Mouse (Mus musculus) skeletal muscle tissue, adult 2 months (tissue): ENCODE measurements around the gene Fam234b.

Experiments used
- DNase-seq: peaks from one replicate; pipeline ENCODE4 v3.0.0-alpha.2; 2012; ENCODE audit warnings: low read depth, low spot score

Gene Fam234b

DNA sequence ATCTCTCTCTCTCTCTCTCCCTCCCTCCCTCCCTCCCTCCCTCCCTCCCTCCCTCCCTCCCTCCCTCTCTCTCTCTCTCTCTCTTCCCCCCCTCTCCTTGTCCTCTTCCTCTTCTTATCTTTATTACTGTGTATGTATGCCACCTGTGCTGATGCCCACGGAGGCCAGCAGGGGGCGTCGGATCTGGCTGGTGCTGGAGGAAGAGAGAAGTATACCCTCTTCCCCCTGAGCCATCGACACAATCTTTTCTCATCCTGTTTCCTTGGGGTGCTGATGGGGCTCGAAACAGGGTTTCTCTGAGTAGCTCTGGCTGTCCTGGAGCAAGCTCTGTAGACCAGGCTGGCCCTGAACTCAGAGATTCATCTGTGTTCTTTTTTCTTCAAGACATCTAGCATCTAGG lies 14.9 kb upstream of the Fam234b start:
- DNase-seq, result no peak

DNA sequence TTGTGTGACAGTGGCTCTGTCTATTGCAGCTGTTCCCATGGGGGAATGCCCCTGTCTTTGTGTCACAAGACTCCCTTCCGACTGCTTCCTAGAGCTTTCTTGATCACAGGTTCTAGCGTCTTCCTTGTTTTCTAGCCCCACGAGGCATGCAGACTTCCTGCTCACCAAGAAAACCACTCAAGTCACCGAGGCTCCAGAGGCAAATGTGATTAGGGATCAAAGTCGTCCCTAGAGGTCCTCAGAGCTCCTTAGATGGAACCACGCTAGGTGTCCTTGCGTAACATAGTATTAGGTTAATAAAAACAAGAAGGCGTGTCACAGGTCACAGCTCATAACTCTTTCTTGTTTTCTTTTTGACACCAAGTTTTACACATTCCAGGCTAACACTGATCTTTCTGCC lies 13.8 kb upstream of the Fam234b start:
- DNase-seq, result no peak

DNA sequence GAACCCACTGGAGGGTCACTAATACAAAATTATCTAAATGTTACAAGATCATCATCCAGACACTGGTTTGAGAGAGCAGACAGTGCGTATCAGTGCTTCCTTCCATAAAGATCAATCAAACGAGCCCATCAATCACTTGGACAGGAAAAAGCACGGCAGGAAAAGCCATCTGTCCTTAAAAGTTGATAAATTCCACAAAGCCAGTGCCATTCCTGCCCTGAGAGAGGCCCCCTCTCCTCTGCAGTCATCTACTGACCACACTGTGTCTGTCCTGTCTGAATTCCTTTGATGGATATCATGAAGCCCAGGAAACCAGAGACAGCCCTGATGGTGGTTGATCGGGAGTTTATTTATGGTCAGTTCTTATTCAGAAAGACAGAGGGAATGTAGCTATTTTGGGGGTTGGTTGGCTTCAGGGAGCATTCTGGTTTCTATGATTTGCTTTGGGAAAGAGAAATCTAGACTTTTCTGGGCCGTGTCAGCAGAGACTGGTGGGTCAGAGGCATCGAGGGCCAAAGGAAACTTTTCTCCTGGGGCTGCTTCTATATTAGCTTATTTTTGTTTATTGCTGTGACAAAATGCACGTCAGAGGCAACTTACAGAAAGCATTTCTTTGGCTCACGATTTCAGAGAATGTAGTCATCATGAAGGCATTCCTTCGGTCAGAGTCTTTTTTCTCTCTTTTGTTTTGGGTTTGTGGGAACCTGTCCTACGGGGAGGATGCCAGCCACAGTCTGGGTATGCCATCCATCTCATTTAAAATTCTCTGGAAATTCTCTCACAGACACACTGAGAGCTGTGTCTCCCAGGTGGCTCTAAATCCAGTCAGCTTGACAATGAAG lies 10.5 kb upstream of the Fam234b start:
- no peak for DNase-seq

DNA sequence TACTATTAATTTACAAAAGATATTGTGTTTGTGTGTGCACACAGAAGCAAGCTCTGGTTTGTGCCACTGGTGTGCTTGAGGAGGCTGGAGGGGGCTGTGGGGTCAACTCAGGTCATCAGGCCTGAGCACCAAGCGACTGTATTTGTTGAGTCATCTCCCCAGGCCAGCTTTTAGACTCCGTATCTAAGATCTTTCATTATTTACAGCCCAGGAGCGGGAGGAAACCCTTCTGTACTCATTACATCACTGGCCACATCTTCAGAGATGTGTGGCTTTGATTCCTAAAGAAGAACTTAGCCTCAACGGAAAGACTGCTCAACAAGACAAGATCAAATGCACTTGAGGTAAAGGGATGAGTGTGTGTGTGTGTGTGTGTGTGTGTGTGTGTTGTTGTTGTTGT lies 9.1 kb upstream of the Fam234b start:
- DNase-seq, result no peak

DNA sequence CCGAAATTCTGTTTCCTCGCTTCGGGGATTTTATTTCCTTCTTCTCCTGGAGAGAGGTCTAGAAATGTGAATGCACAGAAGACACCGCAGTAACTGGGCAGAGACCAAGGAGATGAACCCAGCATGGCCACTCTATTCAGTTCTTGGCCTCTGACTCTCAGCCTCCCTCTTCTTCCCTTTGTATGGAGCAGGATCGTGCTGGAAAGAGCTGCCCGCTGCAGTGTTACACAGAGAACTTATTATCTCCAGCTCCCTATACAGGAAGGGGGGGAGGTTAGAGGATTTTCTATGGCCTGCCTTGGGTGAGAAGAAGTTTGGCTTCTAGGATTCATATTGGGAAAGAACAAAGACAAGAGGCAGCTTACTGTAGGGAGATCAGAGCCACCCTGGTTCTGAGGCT lies 7.7 kb upstream of the Fam234b start:
- DNase-seq, result no peak

DNA sequence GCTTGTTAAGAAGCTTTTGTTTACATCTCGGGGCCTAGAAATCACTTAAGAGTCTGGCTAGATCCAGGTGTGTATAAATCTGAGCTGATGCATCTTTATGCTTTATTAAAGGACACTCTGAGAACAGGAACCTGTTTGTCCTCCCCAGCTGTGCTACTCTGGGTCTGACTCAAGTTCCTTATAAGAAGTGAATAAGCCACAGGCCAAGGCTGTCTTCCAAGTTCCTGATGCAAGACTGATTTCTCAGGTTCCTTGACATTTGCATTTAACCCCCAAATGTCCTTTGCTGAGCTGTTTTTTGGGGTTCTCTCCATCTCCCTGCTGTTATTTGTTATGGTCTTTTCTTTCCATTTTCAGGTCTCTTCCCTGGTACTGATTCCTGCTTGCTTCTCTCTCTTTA lies 5.9 kb upstream of the Fam234b start:
- DNase-seq, result no peak

DNA sequence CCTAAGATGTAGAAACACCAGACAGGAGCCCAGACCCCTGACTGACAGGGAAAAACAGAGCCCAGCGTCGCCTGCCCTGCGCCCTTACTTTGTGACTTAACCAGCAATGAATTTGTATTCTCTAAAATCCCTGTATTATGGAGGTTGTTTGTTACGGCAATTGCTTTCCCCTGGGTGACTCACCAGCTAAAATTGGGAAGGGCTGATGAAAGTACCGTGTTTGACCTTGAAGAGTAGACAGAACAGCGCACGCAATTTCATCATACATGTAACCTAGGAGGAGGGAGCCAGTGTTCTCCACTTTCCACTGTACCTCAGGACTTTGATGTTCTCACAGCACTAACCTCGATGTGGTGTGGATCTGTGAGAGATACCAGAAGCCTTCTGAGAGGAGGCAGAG lies 4.8 kb upstream of the Fam234b start:
- DNase-seq, result no peak

DNA sequence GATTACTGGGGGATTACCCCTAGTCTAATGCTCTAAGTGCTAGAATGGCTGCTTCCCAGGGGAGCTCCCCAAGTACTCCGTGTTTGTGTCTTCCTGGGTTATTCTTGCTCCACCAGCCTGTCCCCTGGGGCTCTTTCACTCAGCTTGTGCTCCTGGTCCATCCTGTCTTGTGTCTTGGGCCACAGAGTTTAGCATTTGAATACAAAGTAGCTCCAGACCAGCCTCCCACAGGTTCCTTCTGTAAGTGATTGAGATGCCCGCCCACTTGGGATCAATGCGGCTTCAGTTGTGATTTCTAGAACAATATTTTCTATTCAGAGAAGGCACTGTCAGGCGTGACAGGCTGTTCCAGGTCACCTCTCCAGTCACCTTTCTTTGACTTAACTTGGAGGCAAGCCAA lies 4.0 kb upstream of the Fam234b start:
- DNase-seq, result no peak

DNA sequence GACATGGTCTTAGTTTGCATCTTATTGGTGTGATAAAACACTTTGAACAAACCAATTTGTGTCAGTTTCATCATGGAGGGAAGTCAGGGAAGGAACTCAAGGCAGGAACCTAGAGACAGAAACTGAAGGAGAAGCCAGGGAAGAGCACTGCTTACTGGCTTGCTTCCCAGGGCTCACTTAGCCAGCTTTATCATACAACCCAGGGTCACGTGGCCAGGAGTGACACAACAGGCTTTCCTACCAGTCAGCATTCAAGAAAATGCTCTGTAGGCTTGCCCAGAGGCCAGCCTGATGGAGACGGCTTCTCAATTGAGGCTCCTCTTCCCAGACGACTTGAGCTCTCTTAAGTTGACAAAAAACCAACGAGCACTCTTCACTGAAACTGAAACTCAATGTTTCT lies 2.9 kb upstream of the Fam234b start:
- no peak for DNase-seq

DNA sequence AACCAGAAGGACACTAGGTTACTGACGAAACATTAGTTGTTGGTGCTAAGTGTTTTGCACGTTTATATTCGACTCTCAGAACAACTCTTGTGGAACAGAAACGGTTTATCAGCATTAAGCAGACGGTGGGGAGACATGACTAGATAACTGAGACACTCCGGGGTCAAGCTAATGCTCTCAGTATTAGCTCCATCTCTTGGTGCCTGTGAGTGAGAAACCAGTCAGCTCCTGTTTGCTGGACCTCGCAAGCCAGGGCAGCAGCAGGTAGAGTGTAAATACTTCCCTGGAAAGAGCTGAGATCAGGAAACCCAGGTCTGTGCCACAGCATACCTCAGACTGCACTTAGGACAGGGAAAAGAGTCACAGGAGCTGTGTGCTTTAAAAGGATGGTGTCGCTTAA lies 1.1 kb upstream of the Fam234b start:
- no peak for DNase-seq

DNA sequence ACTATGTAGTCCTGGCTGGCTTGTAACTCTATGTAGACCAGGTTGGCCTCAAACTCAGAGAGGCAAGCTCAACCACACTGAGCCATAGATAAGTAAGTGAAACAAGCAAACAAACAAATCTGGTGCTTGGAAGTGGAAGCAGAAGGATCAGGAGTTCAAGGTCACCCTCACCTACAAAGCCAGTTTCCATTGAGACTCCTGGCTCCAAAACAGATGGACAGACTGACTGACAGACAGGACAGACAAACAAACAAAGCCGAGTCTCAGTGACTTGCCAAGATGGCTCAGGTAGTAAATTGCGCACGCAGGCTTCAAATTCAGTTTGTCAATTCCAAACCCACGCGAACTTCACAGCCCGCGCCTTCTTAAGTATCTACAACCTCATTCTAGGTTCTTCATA lies 331 bp upstream of the Fam234b start:
- no peak for DNase-seq

DNA sequence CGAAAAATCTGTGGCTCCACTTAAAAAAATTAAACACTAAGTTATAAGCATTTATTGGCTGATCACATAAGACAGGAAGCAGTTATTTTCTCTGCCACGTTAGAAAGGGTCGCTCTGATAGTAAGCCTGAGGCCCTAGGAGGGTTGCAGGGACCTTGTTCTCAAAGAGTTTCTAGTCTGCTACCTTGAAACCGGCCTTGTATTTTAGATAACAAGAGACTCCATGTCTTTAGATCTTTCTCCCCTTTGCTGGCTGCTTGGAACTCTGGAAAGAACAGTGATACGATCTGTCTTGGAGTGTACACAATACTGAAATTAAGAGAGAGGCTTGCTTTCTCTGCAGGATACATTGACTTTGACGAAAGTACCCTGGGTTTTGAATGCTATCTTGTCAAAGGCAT lies 949 bp downstream of the Fam234b start:
- DNase-seq, result no peak

DNA sequence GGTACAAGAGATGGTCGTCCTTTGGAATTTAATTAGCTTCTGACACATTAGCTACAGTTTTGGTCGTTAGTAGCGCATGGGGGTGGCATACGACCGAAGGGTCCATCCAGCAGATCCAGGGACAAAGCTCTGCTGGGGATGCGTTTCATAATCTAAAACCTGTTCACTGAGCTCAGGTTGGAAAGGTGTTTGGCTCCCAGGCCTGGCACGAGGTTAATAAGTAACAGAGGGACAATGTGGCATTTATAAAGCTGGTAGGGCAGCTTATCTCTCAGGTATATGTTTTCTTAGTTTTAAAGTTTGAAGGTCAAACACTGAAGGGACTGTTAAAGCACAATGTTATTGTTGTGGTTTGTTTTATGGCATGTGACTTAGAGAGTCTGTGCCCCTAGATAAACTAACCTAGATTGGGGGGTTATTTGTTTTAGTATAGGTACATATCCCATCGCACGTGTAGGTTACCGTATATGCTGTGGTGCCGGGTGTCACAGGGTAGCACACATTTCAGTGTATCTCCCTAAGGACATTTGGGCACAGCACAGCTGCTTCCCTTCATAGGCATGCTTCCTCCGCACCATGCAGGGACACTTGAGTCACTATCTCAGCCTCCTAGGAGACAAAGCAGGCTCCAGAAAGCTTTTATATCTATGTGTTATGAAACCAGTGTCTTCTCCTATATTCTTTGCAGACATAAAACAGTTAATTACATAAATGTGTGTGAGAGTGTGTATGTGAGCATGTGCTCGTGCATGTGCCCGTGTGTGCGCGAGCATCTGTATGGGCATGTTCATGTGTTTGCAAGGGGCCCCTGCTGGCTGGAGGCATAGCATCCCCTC lies 2.6 kb downstream of the Fam234b start:
- DNase-seq, result no peak

DNA sequence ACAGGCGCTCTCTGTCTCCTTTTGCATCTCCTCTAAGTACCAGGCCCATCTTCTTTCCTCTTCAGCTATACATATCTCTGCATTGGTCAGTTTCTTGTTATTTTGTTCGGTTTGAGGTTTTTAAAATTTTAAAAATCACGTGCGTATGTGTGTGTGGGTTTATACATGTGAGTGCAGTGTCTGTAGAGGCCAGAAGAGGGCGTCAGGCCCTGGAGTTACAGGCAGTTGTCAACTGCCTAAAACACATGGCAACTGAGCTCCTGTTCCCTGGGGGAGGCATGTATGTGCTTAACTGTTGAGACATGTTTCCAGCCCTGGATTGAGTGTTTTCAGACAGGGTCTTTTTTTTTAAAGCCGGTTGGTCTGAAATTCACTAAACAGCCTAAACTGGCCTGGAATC lies 4.9 kb downstream of the Fam234b start:
- DNase-seq, result no peak

DNA sequence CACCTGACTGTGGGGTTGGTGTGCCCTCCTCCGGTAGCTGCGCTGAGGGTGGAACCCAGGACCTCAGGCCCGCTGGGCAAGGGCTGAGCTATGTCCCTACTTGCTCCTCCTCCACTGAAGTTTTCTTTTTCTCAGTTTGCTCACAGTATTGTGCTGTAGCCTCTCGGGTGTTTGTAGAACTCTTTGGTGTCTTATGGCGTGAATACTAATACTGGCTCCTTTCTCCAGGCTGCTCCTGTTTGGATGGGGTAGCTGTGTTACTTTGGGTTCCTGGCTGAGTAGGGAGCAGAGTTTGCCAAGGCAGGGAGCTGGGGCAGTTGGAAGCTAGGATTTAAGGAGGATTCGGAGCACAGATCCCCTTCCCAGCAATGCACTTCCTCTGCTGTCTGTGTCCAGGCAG lies 6.0 kb downstream of the Fam234b start:
- no peak for DNase-seq

DNA sequence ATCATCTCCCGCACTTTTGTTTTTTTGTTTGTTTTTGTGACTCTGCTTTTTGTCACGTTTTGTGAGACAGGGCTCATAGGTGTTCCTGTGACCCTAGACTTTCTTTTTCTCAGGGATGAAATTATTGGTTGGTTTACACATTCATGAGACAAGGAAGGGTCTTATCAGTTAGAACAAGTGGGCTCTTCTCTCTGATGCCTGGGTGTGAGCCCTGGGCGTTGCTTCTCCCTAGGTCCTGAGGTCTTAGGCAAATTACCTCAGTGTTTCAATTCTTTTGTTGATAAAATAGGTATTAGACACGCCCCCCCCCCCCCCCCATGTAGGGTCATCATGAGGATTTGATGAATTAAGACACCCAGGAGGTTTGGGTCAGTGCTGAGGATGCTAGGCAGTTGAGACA lies 7.1 kb downstream of the Fam234b start:
- DNase-seq, result no peak

DNA sequence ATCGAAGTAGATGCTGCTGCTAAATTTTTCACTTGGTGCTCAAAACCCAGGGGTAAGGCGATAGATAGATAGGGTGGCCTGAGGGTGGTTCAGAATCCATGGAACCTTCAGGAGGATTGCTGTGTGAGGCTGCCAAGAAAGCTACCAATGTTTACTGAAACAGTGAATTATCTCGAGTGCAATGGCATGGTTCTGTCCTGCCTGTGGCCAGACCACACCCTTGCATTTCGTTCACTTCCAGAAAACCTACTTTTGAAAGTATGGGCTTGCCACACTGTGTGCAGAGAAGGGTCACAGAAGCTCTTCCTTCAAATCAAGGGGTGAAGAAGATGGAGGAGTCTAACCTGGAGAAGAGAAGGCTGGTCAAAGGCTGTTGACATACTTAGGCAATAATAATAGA lies 8.0 kb downstream of the Fam234b start:
- no peak for DNase-seq

DNA sequence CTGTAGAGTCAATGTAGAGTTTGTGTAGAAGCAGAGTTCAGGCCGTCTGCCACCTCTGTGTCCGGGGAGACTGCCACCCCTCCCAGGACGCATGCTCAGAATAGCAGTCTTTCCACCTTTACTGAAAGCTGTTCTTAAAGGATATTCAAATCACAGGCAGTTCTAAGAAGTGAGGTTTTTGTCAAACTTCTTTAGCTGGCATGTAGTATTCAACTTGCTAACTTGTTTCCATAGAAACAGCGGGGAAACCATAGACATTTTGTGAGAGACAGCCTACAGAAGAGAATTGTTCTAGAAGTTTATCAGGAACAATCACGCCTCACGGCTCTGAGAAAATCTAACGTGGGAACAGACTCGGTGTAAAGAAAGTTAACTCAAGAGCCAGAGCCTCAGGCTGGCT lies 9.1 kb downstream of the Fam234b start:
- DNase-seq, result no peak

DNA sequence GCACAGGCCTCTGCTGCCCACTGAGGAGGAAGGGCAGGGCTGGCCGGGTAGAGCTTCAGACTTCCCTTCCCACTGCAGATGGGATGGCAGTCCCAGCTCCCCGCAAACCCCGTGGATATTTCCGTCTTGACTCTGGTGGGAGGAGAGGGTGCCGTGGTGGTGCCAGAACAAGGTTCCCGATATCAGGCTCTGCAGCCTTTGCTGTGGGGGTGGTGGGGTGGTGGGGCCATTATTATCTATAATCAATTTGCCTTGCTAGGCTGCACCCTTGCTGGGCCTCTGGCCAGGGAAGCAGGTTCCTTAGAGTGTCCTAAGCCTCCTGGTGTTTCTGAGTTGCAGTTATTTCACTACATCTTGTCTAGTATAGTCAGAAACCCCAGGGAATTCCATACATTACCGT lies 13.4 kb downstream of the Fam234b start:
- DNase-seq, result no peak

DNA sequence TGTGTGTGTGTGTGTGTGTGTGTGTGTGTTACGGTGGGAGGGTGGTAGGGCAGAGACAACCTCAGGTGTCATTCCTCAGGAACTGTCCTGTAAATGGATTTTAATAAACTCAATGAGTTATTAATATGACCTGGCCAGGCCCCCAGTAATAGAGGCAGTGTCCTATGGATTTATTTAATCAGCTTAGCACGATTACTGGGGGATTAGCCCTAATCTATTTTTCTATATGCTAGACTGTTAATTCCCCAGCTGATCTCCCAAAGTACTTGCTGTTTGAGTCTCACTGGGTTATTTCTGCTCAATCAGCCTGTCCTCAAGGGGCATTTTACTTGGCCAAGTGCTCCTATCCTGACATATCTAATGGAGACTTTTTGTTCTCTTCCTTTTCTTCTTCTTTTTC lies 14.9 kb downstream of the Fam234b start:
- DNase-seq, result no peak

DNA sequence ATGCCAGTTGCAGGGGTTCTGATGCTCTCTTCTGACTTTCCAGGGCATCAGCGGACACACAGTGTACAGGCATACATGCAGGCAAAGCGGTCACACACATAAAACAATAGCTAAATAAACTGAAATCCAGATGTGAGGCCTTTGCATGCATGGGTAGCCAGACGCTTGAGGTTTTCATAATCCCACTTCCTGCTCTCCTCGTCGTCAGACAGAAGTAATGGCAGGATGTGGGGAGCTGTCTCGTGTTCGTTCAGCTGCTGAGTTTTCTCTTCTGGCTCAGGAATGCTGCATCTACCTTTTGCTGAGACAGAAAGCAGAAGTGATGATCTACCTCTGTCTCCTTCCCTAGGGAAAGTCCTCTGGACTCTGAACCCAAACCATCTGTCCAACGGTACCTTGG lies 20.6 kb downstream of the Fam234b start:
- no peak for DNase-seq

DNA sequence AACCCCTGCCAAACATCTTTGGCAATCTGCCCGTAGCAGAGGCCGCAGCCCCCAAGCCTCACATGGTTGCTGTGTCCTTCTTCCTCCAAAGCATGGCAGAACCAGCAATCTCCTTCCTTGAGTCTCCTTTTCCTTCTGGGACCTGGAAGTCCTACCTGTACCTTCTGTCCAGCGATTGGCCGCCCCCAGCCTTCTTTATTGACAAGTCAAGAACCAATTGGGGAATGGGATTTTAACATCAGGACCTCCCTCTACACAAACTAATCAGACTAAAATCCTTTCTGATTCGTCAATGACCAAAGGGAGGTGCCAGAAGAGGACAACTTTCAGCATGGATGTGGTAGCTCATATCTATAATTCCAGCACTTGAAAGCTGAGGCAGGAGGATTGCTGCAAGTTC lies 22.1 kb downstream of the Fam234b start:
- DNase-seq, result no peak

DNA sequence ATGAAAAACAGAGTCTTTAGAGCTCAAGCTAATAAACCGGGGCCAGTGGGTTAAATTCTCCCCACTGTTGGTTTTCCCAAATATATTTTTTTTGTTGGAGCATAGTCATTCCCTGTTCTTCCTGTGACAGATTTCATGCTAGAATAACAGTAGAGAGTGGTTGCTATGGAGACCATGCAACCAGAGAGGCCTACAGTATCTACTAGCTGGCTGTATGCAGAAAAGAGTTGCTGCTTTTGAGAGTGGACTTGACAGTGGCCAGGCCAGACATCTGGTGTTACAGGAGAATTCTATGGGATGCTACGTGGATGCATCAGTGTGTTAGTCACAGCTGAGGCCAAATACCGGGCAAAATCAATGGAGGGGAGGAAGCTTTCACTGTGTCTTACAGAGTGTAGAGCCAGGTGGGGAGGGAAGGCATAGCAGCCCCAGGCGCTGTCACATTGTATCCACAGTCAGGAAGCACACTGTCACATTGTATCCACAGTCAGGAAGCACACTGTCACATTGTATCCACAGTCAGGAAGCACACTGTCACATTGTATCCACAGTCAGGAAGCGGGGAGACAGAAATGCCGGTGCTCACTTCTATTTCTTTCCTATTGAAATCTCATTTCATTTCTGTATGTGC lies 26.1 kb downstream of the Fam234b start:
- no peak for DNase-seq
